Mouse (Mus musculus): ENCODE data around the gene 1700020L24Rik.

1700020L24Rik gene

GRCm38 (mm10) chr11:83440081-83441064, 2.9 kb downstream of the 1700020L24Rik start:
- peak; percentile 97 for DNase-seq (ENCODE audit: low read depth, low spot score)

- no peak for DNase-seq (ENCODE audit: low read depth, low spot score)
Observed at GRCm38 (mm10) chr11:83441235-83441634, 3.8 kb downstream of the 1700020L24Rik start.

DNA sequence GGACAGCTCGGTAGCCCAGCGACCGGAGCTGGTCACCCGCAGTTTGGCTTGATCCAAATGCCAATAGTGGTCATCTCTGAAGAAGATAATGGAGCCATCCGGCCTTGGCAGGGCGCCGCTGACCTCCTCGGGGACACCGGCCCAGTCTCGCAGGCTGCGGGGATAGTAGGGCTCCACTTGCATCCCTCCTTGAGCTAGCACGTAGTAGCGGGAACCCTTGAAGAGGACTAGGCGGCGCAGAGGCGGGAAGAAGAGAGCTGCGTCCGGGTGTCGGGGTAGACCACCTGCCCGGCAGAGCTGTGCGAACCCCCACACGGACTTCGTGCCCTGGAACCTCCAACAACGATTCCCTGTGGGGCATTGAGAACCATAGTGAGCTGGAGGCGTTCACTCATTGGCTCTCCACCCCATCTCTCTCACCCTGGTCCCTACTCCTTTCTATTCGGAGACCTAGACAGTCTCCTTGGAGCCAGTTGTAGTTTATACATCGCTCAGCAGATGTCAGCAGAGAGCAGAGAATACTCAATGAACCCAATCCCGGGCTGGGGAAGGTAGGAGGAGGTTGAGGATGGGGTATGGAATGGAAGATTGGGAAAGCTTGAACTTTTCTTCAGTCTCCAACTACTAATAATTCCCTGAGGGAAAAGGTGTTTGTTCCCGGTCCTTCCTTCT, 5.3 kb downstream of the 1700020L24Rik start:
- DNase-seq (ENCODE audit: low read depth, low spot score), result peak; percentile 50

GRCm38 (mm10) chr11:83443824-83444223, 6.3 kb downstream of the 1700020L24Rik start:
- DNase-seq (ENCODE audit: low read depth, low spot score), result no peak

DNA sequence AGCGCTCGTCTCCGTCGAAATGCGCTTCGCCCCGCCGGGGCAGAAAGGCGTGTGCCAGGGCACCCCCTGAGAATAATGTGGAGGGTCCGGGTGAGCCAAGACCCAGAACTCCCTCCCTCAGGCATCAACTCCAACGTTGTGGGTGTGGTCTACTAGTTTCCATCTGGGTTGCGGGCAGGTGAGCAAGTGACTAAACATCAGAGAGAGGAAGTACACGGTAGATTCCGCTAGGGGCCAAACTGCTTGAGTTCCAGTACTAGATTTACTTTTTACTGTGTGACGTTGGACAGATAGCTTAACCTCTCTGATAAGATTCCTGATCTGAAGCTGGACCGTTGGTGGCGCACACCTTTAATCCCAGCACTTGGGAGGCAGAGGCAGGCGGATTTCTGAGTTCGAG, 7.5 kb downstream of the 1700020L24Rik start:
- no peak for DNase-seq (ENCODE audit: low read depth, low spot score)

DNA sequence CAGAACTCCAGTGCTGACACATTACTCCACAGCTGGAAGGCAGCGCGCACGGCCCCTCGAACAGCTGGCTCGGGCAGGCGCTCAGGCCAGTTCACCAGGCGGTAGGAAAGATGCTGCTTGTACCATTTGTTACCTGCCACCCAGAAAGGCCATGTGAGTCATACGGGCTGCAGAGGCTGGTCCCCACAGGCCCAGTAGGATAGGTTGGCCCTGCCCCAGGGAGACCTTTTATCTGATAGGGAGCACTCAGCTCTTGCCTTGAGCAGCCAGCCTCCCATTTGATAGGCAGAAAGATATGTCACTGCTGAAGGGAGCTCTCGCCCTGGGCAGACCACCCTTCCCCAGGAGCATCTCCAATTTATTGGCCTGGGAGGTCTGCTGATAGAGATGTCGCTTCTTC, 10.1 kb downstream of the 1700020L24Rik start:
- no peak for DNase-seq (ENCODE audit: low read depth, low spot score)

DNA sequence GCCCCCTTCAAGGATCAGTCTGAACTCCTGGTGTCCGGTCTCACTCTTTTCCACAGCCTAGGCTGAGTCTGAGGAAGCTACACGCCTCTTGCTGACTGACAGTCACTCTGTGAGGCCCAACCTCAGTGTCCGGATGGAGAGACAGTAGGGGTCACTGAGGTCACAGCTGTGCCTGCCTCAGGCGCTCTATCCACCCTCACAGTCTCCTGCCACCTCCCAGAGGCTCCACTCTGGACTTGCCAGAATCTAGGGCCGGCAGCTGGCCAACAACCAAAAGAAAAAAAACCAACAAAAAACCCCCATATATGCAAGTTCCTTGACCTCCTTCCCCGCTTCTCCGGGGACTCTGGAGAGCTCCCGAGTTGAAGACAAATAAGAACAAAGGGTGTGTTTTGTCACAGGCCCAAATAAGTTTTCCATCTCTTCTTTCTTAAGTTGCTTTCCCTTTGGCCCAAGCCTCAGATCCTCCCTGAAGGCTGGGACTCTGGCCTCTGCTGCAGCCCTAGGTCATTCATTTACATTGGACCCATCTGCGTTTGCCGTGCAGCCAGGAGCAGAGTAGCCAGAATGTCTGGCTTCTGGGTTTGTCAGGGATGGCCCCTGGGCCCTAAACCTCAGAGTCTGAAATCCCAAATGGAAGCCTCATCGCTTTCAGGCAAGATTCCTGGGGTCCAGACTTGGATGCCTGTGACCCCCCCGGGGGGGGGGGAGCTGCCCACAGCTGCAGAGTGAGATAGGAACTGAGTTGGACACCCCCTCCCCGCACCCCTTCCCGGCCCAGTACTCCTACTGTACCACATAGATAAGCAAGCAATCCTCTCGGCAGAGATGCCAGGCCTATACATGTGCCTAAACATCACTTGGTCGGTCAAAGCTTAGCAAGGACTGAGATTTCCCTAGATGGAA, 10.8 kb downstream of the 1700020L24Rik start:
- no peak for DNase-seq (ENCODE audit: low read depth, low spot score)

GRCm38 (mm10) chr11:83448927-83449236, 11.4 kb downstream of the 1700020L24Rik start:
- no peak for DNase-seq (ENCODE audit: low read depth, low spot score)

- DNase-seq (ENCODE audit: low read depth, low spot score), result no peak
Observed at GRCm38 (mm10) chr11:83449298-83449697, 11.8 kb downstream of the 1700020L24Rik start.

- DNase-seq (ENCODE audit: low read depth, low spot score), result no peak
Observed at GRCm38 (mm10) chr11:83450550-83450949, 13.1 kb downstream of the 1700020L24Rik start.

DNA sequence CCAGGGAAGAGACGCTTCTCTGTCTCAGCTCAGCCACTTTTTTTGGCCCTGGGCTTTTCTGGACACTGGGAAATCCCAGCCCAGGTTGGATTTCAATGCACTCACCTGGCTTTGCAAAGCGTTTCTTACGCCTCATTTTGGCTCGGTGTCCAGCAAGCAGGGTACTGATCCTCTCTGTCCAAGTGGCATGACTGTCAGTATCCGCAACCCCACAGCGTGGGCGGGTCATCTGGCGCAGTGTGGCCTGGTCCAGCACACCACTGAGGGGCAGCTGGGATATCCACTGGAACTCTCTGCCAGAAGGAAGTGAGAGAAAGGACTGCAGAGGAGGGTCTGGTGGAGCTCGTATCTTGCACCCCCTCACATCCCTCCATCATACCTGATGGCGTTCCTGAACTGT, 13.8 kb downstream of the 1700020L24Rik start:
- no peak for DNase-seq (ENCODE audit: low read depth, low spot score)

DNA sequence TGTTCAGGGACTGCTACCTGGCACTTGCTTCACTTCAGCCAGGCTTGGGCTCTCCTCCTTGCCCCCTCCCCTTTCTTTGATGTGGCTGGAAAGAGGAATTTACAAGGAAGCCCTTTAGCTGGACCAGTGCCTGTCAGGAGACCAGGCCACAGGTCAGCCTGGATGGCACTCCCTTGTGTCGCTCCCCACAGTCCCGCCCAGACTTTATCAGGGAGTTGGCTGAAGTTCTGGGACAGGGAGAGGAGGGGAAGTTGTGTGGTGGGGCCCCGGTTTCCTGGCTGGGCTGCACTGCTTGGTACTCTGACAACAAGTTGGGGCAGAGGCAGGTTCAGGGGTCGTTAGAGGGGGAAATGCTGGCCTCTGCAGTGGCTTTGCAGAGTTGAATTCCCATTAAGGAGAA, 17.1 kb downstream of the 1700020L24Rik start:
- DNase-seq (ENCODE audit: low read depth, low spot score), result no peak

- DNase-seq (ENCODE audit: low read depth, low spot score), result no peak
Observed at GRCm38 (mm10) chr11:83455608-83456007, 18.1 kb downstream of the 1700020L24Rik start.

GRCm38 (mm10) chr11:83457257-83457656, 19.8 kb downstream of the 1700020L24Rik start:
- DNase-seq (ENCODE audit: low read depth, low spot score), result no peak

DNA sequence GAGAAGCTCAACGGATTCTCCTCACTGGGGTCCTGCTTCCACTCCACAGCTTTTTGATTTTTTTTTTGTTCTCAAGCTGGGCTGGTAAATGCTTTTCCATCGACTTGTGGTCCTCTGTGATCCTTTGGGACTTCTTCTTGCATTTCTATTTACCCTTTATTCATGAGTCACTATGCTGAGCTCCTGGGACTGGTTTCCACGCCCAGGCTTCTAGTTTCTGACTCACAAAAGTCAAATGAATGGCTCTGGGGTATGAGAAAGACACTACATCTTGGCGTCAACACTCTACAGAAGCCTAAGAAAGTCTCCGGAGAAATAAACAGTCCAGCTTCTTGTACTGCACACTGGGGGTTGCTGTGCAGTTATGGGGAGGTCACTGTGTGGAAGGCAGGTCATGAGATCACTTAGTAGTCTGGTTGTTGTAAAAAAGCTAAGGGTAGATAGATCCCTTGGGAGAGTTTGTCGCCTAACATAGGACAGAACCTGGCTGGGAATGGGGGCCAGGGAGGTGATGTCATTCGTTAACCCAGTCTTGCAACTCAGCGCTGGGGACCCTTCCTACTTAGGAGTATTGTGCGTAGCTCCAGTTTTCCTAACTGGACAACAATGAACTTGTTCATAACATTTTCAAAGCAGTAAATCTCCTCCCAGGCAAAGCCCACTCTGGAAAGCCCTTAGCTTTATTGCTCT, 20.6 kb downstream of the 1700020L24Rik start:
- DNase-seq (ENCODE audit: low read depth, low spot score), result no peak

DNA sequence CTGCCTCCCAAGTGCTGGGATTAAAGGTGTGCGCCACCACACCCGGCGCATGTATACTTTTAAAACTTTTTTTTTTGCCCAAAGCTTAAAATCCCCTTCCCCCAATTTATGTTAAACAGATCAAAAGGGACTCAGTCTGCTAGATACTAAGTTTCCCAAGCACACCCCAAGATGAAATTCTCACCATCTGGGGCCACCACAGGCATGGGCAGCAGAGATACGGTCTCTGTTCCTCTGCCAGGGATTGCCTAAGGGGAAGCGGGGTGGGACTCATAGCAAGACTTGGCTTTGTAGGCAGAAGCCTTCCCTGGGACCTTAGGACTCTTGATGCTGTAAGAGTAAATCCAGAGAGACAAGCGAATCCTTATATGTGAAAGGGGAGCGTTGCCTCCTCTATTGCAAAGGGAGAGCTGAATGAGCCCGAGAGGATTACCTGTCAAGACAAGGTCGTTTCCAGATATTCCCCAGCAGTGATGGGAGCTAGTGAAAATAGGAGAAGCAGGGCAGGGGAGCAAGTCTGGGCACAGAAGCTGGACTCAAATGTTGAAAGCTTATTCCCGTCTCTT, 24.1 kb downstream of the 1700020L24Rik start:
- no peak for DNase-seq (ENCODE audit: low read depth, low spot score)

- DNase-seq (ENCODE audit: low read depth, low spot score), result peak; percentile 51
Observed at GRCm38 (mm10) chr11:83462711-83463244, 25.3 kb downstream of the 1700020L24Rik start, which contains the start of gene Mmp28. Gene Mmp28, minus strand, starts transcription at chr11:83463071.

GRCm38 (mm10) chr11:83465976-83466375, 28.5 kb downstream of the 1700020L24Rik start:
- no peak for DNase-seq (ENCODE audit: low read depth, low spot score)

GRCm38 (mm10) chr11:83467120-83467652, 29.7 kb downstream of the 1700020L24Rik start:
- no peak for DNase-seq (ENCODE audit: low read depth, low spot score)

GRCm38 (mm10) chr11:83468765-83469164, 31.3 kb downstream of the 1700020L24Rik start:
- no peak for DNase-seq (ENCODE audit: low read depth, low spot score)
